Mouse (Mus musculus) urinary bladder, postnatal 10 days (tissue): ENCODE results near the gene Gp1bb.
A peak's percentile ranks its signal among the peaks of the same experiment; 100 is the strongest.

Experiments used
- DNase-seq: peaks from one replicate; pipeline ENCODE4 v3.0.0; 2022; ENCODE audit warnings: low spot score

Gp1bb gene

GRCm38 (mm10) chr16:18628206-18628947, 6.2 kb upstream of the Gp1bb start:
- no peak for DNase-seq

- no peak for DNase-seq
Measured at GRCm38 (mm10) chr16:18627163-18627562, 5.0 kb upstream of the Gp1bb start.

GRCm38 (mm10) chr16:18626376-18626878, 4.2 kb upstream of the Gp1bb start, which contains the start of gene Gm49601:
Gm49601 (minus strand) TSS chr16:18626427.
- DNase-seq, result peak; percentile 58

GRCm38 (mm10) chr16:18625791-18626311, 3.6 kb upstream of the Gp1bb start:
- DNase-seq, result no peak

- no peak for DNase-seq
Measured at GRCm38 (mm10) chr16:18625097-18625496, 2.9 kb upstream of the Gp1bb start.

GRCm38 (mm10) chr16:18624641-18625040, 2.4 kb upstream of the Gp1bb start:
- DNase-seq, result no peak

GRCm38 (mm10) chr16:18623751-18624540, 1.7 kb upstream of the Gp1bb start:
- DNase-seq, result no peak

GRCm38 (mm10) chr16:18622916-18623750, 930 bp upstream of the Gp1bb start:
- DNase-seq, result no peak

GRCm38 (mm10) chr16:18621362-18622001, 721 bp downstream of the Gp1bb start:
- no peak for DNase-seq

GRCm38 (mm10) chr16:18620601-18621361, 1.4 kb downstream of the Gp1bb start:
- no peak for DNase-seq

GRCm38 (mm10) chr16:18620201-18620600, 2.0 kb downstream of the Gp1bb start:
- no peak for DNase-seq

GRCm38 (mm10) chr16:18619110-18619509, 3.1 kb downstream of the Gp1bb start:
- DNase-seq, result no peak

- no peak for DNase-seq
Measured at GRCm38 (mm10) chr16:18618297-18618696, 3.9 kb downstream of the Gp1bb start.

- peak; percentile 57 for DNase-seq
Measured at GRCm38 (mm10) chr16:18617370-18618065, 4.7 kb downstream of the Gp1bb start.

GRCm38 (mm10) chr16:18613301-18613700, 8.9 kb downstream of the Gp1bb start:
- DNase-seq, result no peak

- DNase-seq, result no peak
Measured at GRCm38 (mm10) chr16:18611752-18612151, 10.5 kb downstream of the Gp1bb start.

- no peak for DNase-seq
Measured at GRCm38 (mm10) chr16:18609099-18609498, 13.1 kb downstream of the Gp1bb start.

- no peak for DNase-seq
Measured at GRCm38 (mm10) chr16:18608226-18608625, 14.0 kb downstream of the Gp1bb start.

GRCm38 (mm10) chr16:18605705-18606104, 16.5 kb downstream of the Gp1bb start:
- no peak for DNase-seq

- DNase-seq, result no peak
Measured at GRCm38 (mm10) chr16:18604267-18604701, 17.9 kb downstream of the Gp1bb start.
